Mouse (Mus musculus): ENCODE measurements around the gene Pias4.

GRCm38 (mm10) chr10:81140717-81141454, 26.8 kb downstream of the Pias4 start:
- TF ChIP-seq CTCF (IDR thresholded peaks at IDR 0.05; ENCODE audit: borderline replicate concordance, control insufficient read depth, extremely low read depth, insufficient read depth, low read length, poor library complexity) (no peak), POLR2A (IDR thresholded peaks at IDR 0.05; ENCODE audit: control insufficient read depth, extremely low read depth, insufficient read depth, low read length, poor library complexity) (no peak)
